Mouse (Mus musculus) Muller cell, postnatal 12 days (primary cell): ENCODE results near the gene AC124502.3.
A peak's percentile ranks its signal among the peaks of the same experiment; 100 is the strongest.
"Not testable (repeated sequence)": the region's sequence is repeated elsewhere in the genome, so short reads cannot be mapped to it uniquely, and the experiment has no call there.

Experiments used
- DNase-seq: peaks from one replicate; pipeline ENCODE4 v3.0.0-alpha.2; 2015; ENCODE audit errors: inconsistent ontology term

The AC124502.3 gene

DNA sequence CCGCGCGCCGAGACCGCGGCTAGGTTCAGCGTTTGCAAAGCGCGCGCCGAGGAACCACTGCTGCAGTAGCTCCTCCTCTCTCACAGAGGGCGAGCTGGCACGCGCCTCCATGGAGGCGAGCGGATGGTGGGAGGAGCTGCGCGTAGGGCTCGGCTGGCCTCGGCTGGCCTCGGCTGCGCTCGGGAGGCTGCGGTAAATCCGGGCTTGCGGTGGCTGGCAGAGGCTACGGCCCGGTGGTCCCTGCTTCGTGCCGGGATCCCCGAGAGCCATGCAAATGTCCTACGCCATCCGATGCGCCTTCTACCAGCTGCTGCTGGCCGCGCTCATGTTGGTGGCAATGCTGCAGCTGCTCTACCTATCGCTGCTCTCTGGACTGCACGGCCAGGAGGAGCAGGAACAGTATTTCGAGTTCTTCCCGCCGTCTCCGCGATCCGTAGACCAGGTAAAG lies at the start of gene AC124502.3, which contains the start of gene B4gat1:
Gene AC124502.3, plus strand, starts transcription at position 183 of the 448 bp plus-strand sequence.
Gene B4gat1, plus strand, starts transcription at position 118 of the 448 bp plus-strand sequence.
- DNase-seq: peak; percentile 94

DNA sequence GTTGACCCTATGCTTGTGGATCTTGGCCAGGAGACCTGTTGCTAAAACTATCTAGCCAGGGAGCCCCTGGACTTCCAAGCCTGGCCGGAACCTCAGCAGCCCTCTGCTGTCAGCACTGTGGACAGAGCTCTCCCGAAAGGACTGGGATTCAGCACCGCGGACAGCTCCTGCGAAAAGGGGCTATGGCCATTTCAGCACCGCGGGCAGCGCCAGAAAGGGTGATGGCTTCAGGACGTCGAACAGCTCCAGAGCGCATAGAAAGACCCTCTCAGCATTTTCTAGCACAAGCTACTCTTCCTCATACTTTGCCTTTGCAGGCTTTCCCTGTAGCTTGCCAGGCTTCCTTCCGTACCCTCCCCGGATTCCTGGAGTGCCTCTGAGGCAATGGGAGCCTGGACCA lies 49.7 kb upstream of the AC124502.3 start:
- peak; percentile 81 for DNase-seq

DNA sequence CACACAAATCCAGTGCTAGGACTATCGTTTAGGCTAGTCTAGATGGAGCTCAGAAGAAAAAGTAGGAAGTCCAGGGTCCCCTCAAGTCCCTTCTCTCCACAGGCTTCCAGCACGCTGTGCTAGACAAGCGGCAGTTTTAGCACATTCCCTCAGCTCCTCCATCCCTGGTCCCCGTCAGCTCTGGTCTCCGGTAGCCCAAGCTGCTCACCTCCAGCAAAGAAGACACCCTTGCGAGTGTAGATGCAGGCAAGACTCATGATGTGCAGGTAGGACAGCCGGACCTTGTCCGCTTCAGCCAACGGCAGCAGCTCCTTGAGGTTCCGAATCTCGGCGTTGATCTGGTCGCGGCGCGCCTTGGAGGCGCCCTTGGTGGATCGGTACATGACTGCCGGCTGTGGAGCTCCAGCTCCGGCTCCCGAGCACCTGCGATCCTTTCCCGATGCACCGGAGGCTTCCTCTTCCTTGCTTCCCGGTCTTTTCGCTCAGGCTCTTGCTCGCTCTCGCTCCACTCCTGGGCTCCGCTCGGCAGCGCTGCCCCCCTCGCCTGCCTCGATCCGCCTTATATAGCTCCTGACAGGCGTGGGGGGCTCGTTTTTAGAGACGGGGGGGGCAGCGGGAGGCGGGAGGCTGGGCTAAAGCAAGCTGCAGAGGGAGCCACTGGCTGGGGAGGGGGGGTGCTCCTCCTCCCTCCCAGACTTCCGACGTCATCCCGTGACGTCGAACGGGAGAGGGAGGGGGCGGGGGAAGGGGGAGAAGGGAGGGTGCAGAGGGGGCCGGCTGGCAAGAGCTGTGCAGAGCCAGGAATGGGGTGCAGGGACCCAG lies 49.0 kb upstream of the AC124502.3 start:
- no peak for DNase-seq

DNA sequence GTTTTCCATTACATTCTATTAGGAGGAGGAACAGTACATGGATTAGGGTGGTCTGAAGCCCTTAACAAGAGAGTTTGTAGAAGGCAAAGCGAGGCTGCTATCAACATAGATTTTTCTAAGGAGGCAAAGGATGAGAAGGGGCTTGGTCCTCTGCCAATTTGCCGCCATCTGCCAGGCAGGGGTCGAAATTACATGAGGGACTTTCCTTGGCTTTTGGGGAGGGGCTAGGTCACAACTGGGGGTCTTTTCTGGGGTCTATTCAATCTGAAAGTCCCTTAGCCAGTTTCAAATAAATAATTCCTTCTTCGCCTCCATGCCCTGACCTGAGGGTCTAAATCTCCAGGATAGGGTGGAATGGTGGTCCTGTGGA lies 48.5 kb upstream of the AC124502.3 start, which contains the start of gene Npas4:
Gene Npas4, minus strand, starts transcription at position 61 of the 370 bp plus-strand sequence.
- no peak for DNase-seq

DNA sequence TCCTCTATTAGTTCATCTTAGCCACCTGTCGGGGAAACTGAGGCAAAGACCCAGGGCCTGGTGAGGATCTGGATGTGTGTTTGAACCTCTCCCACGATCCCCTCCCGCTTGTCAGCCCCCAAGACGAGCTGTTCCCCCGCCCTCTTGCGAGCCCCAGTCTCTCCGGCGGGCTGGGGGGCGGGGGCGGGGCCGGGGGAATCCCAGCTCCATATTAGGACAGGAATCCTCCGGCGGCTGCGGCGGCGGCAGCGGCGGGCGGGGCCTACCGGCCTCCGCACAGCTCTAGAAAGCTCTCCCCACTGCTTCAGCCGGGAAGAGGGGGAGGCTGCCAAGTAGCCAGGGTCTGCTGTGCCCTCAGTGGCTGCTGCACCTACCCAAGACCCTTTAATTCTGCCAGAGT lies 48.0 kb upstream of the AC124502.3 start:
- DNase-seq: no peak

DNA sequence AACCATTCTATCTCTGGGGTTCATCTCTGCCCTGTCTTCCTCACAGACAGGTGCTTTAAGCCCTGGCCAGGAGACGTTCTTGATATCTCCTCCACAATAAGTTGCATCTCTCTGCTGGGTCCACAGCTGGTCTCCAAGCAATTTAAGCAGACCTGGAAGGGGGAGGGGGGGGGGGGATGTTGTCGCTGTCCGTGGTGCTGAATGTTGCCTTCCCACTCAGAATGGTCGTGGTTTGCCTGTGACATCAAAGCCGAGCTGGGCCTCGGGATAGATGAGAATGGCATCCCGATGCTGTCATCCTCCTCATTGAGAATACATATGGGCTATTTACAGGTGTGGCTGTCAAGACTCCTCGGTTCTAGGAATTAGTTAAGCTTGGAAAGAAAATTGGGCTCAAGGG lies 46.3 kb upstream of the AC124502.3 start:
- no peak for DNase-seq

DNA sequence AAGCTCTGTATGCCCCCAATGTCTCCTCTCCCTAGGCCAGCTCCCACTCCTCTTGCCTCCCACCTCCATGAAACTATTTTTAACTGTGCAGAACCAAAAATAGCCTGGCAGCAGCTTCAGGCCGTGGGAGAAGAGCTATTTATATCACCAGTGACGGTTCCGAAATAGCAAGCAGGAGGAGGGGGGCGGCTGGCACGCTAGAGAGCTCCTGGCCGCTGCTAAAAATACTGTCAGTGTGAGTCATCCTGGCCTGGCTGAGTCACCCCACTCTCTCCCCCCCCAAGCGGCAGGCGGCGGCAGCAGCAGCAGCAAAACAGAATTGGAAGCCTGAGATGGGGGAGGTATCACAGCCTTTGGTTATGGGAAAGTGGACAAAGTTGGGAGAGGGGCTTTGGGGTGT lies 45.8 kb upstream of the AC124502.3 start:
- DNase-seq: peak; percentile 97

DNA sequence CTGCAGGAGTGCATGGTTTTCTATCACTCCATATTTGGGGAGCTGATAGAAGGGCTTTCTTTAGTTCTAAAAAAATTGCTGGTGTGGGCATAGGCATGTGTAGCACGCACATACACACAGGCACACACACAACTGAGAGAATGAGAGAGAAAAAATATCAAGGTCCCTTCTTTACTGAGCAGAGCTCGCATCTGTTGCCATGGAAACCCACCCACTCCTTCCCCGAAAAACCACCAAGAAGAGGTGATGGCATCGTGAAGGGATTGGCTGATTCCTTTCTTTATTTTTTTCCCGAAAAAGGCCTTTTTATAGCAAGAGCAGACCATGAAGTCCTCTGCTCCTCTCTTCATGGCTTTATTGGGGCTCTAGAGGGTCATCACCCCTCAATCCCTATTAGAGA lies 44.6 kb upstream of the AC124502.3 start:
- no peak for DNase-seq

DNA sequence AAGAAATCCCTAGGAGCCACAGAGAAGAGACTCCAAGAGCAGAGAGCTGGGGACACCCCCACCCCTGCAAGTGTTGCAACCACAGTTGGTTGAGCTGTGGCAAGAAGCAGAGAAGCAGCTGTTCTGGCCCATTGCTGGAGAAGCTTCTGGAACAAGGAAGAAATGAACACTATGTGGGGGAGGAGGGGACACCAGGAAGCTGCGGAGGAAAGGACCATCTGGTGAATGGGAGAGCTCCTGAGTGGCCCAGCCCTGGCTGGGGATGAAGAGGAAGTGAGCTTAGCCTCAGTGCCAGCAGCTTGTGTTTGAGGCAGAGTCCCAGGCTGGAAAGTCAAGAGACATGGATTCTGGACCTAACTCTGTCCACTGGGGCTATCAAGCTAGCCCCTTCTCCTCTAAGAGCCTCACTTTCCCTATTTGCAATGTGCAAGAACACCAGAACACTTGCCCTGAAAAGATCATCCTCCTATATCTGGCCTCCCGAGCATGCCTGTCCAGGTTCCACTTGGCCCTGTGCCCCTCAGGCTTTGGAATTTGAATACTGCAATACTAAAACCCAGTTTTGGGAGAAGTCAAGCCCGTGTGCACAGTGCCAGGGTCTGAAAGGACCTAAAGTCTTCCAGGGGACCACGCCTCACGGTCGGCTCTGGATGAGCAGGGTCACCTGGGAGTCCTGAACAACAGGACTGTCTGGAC lies 39.1 kb upstream of the AC124502.3 start:
- DNase-seq: no peak

DNA sequence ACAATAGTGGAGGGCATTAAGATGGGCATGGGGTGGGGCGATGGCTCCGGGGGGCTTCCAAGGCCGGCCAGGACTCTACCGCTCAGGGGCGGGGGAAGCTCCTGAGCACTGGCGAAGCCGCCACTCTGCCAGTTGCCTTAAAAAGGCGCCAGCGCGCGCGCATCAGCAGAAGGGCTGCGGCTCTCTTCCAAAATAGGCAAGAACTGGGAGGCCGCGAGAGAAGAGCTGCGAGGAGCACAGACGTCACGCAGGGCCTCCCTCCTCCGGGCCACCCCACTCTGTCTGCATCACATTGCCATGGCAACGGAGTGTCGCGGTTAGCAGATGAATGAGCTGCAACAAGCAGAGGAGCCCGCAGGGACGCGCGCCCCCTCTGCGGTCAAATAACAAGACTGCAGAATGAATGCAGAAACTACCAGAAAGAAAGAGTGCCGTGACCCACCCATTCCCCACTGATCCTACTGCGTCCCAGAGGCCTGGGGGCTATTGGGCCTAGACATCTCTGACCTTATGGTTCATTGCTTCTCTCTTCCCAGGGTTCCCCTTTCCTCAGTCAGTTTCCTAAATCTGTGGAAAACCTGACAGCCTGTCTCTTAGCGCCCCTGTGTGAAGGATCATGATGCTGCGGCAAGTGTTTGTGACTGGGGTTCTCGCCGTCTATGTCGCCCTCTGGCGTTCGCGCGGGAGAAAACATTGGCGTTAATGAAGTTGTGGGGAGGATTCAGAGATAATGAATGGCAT lies 36.9 kb upstream of the AC124502.3 start:
- DNase-seq: peak; percentile 97

DNA sequence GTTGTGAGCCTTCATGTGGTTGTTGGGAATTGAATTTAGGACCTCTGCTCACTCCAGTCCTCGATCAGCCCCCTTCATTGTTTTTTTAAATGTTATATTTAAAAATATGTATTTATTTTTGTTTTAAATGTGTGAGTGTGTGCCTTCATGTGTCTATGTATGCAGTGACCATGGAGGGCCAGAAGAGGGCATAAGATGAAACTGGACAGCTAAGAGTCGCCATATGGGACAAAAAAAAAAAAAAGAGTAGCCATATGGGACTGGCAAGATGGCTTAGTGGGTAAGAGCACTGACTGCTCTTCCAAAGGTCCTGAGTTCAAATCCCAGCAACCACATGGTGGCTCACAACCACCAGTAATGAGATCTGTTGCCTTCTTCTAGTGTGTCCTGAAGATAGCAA lies 35.0 kb upstream of the AC124502.3 start:
- not testable (repeated sequence) for DNase-seq

DNA sequence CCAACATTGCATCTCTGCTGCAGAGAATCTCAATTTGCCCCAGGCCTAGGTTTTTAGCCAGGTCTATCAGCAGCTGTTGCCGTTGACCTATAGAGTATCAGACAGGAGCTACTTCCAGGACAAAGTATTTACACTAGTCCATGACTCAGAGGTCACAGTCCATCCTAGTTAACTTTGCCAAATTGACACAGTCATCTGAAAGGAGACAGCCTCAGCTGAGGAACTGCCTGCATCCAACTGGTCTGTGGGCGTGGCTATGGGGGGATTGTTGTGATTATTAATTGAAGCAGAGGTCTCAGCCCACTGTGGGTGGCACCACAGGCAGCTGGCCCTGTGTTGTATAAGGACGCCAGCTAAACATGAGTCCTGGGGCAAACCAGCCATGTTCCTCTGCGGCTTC lies 33.8 kb upstream of the AC124502.3 start:
- peak; percentile 46 for DNase-seq

DNA sequence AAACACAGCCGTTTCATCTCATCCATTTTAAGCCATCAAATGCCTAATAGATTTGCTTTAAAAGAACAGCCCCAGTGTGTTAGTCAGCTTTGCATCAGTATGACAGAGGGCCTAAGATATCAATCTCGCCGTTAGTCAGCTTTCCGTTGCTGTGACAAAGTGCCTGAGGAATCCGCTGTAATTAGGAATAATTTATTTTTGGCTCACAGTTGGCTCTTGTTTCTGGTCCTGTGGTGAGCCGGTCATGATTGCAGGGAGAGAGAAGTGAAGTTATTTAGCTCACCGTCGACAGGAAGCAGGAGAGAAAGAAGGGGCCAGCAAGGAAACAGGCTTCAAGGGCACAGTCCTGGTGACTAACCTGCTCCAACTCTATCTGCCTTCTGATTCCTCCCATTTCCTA lies 25.6 kb upstream of the AC124502.3 start:
- DNase-seq: peak; percentile 76

DNA sequence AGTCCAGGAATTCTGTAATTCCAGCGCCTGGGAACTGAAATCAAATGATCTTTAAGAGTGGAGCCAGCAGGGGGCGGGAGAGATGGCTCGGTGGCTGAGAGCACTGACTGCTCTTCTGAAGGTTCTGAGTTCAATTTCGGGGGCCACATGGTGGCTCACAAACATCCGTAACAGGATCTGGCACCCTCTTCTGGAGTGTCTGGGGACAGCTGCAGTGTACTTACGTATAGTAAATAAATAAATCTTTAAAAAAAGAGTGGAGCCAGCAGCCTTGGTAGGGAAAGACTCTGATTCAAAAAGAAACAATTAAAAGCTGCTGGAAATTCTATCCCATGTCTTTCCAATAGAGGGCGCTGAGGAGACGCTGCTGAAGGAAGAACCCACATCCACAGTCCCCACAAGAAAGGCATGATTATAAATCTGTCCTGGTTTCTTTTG lies 23.7 kb upstream of the AC124502.3 start:
- DNase-seq: peak; percentile 30

DNA sequence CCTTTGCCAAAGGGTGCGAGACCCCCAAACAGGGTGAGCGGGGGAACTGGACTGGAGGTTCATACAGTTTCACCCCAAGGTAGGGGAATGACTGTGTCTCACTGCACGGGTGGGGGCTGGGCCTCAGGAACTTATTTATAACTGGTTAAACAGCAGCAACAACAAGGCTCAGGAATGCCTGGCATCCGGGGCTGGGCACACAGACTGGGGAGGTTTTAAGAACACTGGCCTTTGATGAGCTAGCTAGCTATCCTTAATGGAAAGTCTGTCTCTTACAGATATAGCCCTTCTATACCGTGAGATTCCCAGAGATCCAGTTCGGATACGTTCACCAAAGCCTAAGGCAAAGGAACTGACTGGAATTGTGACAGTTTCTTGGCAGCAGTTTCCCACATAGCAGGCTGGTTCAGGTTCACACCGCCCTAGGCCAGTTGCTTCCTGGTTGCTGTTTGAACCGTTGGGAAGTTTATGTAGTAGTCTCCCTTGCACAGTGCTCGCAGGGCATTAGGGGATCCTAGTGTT lies 22.4 kb upstream of the AC124502.3 start:
- DNase-seq: peak; percentile 93

DNA sequence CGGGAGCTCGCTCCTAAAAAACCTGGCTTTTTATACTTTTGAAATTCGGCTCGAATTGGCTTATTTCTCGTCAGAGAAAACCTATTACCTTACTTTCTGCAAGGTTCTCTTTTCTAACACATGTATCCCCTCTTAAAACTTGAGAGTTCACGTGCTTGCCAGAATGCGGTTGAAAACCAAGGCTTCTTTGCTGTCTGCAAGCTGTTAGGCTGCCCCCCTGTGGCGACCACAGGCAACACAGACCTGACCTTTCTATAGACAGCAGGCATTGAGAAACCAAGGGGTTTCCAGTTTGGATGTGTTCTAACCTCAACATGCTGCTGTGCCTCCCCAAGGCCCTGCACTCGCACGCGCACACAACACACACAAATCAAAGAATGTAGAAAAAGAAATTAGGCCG lies 21.9 kb upstream of the AC124502.3 start:
- DNase-seq: peak; percentile 54

DNA sequence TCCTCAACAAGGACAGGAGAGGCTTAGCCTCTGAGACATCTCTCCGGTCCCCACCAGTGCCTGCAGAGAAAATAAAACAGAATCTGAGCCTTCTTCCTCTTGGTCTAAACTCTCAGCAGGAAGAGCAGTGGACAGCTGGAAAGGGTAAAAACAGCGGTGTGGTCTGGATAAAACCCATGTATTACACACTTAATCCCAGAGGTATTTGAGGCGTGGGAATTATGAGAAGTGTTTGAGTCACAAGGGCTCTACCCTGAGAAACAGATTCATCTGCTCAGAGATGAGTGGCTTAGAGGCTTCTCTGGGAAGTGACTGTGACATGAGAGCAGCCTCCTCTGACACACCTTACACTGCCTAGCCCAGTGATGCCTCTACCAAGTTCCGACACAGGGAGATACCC lies 21.1 kb upstream of the AC124502.3 start:
- no peak for DNase-seq

DNA sequence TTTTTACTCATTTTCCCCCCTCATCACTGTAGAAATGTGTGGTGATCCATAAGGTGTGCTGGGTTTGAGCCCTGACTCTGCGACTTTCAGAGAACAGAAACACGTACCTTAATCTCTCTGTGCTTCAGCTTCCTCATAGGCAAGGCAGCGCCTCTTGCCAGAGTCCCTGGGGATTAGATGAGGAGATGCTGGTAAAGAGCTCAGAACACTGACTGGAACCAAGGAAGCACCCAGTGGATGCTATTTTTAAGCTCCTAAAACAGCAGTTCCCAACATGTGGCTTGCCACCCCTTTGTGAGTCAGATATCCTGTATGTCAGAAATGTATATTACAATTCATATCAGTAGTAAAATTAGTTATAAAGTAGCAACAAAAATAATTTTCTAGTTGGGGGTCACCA lies 20.5 kb upstream of the AC124502.3 start:
- no peak for DNase-seq

DNA sequence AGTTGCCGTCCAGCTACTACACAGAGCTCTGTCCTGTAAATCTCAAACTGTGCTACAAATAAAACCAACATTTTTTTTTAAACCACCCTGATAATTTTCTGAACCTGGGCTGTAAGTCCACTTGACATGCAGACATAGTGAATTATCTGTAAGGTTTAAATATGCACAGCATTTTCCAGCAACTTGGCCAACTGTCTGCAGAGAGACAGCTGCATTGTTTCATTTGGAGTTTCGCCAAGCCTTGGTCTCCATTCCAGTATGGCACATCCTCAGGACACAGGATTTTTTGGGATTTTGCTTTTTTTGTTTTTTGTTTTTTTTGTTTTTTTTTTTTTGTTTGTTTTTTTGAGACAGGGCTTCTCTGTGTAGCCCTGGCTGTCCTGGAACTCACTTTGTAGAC lies 17.3 kb upstream of the AC124502.3 start:
- no peak for DNase-seq

DNA sequence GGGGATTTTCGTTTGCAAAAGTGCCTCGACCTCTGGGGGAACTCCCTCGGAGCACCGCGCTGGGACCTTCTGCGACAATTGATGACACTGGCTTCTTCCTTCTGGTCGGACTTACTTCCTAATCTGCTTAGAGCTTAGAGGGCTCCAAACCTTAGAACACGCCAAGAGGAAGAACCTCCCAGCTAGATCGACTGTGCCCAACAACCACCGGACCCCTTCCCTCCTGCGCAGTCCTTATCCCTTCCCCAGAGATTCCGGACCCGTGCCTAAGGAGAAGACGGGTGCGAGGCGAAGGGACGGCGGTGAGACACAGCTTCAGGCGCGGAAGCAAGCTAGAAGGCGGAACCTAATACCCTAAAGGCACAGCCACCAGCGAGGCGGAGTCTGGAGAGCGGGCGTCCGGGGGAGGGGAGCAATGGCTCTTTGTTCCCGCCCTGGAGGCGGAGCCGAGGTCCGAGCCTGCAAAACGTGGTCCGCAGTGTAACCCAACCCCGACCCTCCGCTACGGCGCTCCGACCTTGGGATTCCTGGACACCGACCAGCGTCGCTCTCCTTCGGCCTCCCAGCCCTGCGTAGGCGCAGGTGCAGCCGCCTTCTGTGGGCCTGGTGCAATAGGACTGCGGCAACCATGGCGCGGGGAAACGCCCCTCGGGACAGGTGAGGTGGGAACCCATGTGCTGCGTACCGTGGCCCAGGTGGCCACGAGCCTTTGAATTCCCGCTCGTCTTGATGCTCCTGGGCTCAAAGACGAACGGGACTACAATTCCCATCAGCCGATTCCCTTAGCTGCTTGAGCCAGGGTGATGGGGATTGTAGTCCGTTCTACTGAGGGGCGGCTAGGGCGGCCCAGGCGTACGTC lies 14.8 kb upstream of the AC124502.3 start, which contains the start of gene Slc29a2:
Gene Slc29a2, plus strand, starts transcription at position 240 of the 859 bp plus-strand sequence.
- peak; percentile 95 for DNase-seq

DNA sequence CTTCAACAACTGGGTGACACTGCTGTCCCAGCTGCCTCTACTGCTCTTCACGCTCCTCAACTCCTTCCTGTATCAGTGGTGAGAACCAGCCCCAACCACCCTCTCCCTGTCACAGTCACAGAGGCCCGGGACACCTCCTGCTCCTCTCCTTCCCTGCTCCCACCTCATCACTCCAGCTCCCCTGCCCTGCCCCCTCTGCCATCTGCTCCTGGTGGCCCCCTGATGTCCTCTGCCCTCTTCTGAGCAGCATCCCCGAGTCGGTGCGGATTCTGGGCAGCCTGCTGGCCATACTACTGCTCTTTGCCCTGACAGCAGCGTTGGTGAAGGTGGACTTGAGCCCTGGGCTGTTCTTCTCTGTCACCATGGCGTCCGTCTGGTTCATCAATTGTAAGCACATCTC lies 12.6 kb upstream of the AC124502.3 start:
- no peak for DNase-seq
